Mouse (Mus musculus): Measurements from ENCODE around the gene Ccl22.
A peak's percentile ranks its signal among the peaks of the same experiment; 100 is the strongest.

Ccl22 gene

GRCm38 (mm10) chr8:94745476-94746184, at the start of gene Ccl22:
Gene Ccl22 (plus strand): TSS chr8:94745590.
- DNase-seq (ENCODE audit: low spot score), result no peak

DNA sequence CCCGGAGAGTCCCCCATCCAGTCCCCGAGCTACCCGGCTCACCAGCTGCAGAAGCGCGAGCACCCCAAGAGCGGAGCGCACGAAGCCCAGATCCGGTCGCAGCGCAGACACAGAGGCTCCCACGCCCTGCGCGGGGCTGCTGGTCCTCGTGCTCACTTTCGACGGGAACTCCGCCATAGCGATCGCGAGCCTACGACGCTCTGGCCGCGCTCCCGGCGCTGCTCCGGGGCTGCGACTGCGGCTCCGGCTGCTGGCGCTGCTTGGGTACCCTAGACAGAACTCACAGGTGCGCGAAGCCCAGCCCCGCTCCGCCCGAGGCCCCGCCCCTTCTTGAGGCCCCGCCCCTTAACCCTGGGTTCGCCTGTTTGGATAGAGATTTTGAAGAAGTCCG, 49.4 kb upstream of the Ccl22 start, which contains the start of gene Pllp:
TSS of gene Pllp (minus strand) at position 285 of the 391 bp plus-strand sequence.
- no peak for DNase-seq (ENCODE audit: low spot score)

DNA sequence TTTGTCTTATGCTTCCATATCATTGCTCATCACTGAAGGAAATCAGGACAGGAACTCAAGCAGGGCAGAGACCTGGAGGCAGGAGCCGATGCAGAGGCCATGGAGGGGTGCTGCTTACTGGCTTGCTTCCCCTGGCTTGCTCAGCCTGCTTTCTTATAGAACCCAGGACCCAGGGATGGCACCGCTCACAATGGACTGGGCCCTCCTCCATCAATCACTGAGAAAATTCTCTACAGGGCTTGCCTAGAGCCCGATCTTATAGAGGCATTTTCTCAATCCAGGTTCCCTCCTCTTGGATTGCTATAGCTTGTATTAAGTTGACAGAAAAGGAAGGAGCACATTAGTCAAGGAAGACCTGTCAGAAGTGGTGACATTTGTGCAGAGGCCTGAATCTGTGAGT, 48.8 kb upstream of the Ccl22 start:
- DNase-seq (ENCODE audit: low spot score), result no peak

- no peak for DNase-seq (ENCODE audit: low spot score)
Observed at GRCm38 (mm10) chr8:94697956-94698355, 47.4 kb upstream of the Ccl22 start.

- no peak for DNase-seq (ENCODE audit: low spot score)
Observed at GRCm38 (mm10) chr8:94699366-94699765, 46.0 kb upstream of the Ccl22 start.

- no peak for DNase-seq (ENCODE audit: low spot score)
Observed at GRCm38 (mm10) chr8:94700421-94700935, 44.9 kb upstream of the Ccl22 start.

DNA sequence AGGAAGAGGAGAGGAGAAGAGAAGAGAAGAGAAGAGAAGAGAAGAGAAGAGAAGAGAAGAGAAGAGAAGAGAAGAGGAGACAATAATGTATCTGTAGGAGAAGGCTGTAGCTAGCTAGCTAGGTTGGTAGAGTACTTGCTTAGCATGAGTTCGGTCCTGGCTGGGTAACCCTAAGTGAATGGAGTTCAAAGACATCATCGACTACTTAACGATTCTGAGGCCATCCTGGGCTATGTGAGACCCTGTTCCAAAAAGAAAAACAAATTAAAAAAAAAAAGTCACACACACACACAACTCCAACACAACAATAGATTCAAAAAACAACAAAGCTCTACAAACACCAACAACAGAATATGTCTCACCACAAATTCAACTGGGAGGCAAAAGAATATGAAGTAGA, 43.2 kb upstream of the Ccl22 start:
- no peak for DNase-seq (ENCODE audit: low spot score)

GRCm38 (mm10) chr8:94702844-94703813, 42.3 kb upstream of the Ccl22 start:
- DNase-seq (ENCODE audit: low spot score), result peak; percentile 62

DNA sequence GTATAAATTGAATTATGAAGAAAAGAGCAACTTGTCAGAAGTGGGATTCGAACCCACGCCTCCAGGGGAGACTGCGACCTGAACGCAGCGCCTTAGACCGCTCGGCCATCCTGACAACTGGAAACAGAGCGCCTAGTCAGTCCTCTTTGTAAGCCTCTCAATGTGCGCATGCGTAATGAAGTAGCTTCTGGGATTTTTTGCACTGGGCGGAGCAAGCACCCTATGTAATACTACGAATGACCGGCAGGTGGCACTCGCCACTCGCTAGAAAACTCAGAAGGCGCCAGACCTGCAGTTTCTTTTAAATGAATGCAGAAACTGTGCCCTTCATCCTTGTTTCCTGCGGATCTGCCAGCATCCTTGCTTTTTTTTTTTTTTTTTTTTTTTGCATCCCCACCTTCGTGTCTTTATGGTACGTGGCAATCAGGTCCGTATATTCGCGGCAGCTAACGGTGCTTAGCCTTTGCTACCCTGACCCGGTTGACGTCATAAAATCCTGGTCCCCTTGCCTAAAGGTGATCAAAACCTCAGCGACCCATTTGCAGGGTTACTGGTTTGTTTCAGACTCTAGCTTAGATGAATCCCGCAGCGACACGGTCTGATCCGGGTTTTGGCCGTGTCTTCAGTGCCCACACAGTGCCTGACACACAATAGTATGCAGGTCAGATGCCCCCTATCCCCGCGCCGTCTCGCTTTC, 41.3 kb upstream of the Ccl22 start:
- peak; percentile 99 for DNase-seq (ENCODE audit: low spot score)

- no peak for DNase-seq (ENCODE audit: low spot score)
Observed at GRCm38 (mm10) chr8:94704669-94704984, 40.8 kb upstream of the Ccl22 start.

- no peak for DNase-seq (ENCODE audit: low spot score)
Observed at GRCm38 (mm10) chr8:94705581-94706245, 39.7 kb upstream of the Ccl22 start.

DNA sequence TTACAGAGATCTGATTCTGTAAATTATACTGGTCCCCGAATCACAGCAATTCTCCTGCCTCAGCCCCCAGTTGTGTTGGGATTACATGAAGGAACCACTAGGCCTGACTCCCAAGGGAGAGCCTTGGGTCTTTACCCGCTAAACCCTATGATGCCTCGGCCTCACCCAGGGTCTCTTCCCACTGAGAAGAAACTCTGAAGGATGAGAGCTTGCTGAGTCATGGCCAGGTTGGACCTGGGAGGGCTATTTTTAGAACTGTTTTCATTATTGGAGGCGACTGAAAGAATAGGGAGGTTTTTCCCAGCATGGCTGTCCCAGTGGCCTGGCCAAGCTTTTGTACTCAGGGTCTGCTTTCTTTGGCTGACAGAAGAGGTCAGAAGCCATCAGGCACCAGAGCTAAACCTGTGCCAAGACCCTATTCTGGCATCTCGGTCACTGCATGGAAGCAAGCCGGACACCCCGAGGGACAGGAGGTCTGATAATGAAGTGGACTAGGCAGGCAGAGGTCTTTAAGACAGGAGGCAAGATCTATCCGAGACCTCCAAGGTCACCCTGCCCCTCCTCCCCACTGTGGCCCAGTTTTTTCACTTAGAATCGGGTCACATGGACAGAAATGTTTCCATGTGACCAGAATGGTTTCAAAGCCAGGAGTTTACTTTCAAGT, 38.5 kb upstream of the Ccl22 start:
- no peak for DNase-seq (ENCODE audit: low spot score)

GRCm38 (mm10) chr8:94710336-94710735, 35.1 kb upstream of the Ccl22 start:
- no peak for DNase-seq (ENCODE audit: low spot score)

DNA sequence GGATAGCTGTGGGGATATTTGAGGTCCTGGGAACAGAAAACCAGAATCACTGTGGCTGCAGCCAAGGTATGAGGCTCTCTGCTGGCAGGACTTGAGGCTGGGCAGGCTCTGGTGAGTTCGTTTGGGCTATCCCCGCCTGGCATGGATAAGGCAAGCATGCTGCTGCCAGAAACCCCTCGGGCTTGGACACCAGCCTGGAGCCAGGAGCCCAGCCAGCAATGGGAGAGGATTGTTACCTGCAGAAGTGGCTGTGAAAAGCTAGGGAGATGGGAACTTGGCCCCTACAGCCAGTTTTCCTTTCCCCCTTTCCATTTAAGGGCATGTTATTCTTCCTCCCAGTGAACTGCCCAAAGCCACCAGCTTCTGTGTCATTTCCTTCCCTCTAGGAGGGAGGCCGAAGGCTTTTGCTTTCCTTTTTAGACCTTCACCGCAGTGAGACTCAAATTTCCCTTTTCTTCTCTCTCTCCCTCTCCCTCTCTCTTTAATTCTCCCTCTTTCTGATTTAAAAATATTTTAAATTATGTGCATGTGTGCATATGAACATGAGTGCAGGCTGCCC, 34.2 kb upstream of the Ccl22 start:
- no peak for DNase-seq (ENCODE audit: low spot score)

- DNase-seq (ENCODE audit: low spot score), result no peak
Observed at GRCm38 (mm10) chr8:94714556-94714955, 30.8 kb upstream of the Ccl22 start.

- no peak for DNase-seq (ENCODE audit: low spot score)
Observed at GRCm38 (mm10) chr8:94715871-94716270, 29.5 kb upstream of the Ccl22 start.

- no peak for DNase-seq (ENCODE audit: low spot score)
Observed at GRCm38 (mm10) chr8:94716841-94717240, 28.5 kb upstream of the Ccl22 start.

DNA sequence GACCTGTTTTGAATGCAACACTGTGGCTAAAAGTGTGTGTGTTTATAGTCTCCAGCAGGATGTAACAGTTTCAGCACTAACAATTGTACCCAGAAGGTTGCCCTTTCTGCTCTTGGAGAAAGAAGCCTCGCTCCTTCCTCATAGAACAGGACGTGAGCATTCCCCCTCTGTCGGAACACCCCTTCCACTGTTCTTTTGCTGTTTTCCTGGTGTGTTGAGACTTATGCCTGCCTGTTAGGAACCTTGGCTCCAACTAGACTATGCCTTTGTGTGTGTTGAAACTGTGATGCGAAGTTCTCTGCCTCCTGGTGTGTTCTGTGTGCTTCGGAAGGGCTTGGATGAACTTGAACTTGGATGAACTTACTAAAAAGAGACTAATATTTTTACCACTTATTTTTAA, 19.4 kb upstream of the Ccl22 start:
- no peak for DNase-seq (ENCODE audit: low spot score)

GRCm38 (mm10) chr8:94729301-94729700, 16.1 kb upstream of the Ccl22 start:
- no peak for DNase-seq (ENCODE audit: low spot score)

- no peak for DNase-seq (ENCODE audit: low spot score)
Observed at GRCm38 (mm10) chr8:94733821-94734465, 11.4 kb upstream of the Ccl22 start.

All from ovary, postnatal 14 days (tissue).